Mouse (Mus musculus) embryo, embryonic 10 days (tissue): Measurements from ENCODE around the gene Tbc1d5.
A peak's percentile ranks its signal among the peaks of the same experiment; 100 is the strongest.

Experiments used
- DNase-seq: peaks from one replicate; pipeline ENCODE4 v3.0.0-alpha.2; 2015; ENCODE audit warnings: low spot score

The Tbc1d5 gene

DNA sequence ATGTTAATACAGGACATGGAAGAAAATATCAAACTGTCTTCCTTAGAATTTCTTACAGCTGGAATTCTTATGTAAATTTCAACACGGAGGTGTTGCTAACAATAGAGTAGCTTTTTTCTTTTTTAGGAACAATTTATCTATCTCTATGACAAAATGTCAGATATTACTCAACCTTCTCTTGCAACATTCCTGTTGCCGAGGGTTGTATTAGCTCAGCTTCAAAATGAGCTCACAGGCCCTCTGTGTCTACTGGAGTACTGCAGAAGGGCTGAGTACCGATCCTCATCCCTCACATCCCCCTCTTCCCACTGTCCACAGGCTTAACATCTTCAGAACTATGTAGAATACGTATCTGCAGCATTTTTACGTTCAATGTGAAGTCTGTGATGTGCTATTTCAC is 302.7 kb downstream of the Tbc1d5 start:
- DNase-seq = no peak

DNA sequence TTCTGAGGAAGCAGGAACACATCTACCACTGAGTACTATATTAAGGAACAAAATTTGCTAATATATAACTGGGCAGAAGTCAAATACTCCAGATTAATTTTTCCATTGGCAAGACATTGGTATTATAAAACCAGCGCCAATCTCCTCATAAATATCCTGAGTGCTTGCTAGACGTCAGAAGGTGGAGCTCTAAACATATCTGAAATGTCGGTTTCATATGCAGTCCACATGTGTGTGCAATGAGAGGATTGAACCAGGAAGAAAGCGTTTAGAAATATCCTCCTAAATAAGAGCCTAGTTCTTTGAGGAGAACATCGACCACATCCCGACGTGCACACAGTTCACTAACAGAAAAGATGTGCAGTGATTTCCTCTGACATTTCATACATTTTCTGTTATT is 305.1 kb downstream of the Tbc1d5 start:
- no peak for DNase-seq

DNA sequence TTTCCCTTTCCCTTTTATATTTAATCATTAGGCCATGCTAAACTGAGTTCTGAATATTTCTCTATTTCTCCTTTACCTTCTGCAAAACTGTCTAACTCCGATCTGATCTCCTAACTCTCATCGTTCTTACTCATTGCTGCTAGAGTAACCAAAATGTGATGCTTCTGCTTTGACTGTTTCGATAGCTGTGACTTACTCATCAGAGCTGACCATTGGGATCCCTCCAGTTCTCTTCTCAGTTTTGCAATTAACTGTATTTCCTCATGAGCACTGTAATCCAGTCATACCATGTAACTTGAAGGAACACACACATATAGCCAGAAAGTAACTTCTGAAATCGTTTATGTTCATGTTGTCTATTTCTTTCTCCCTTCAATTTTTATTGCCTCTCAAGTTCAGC is 306.6 kb downstream of the Tbc1d5 start:
- DNase-seq = no peak

DNA sequence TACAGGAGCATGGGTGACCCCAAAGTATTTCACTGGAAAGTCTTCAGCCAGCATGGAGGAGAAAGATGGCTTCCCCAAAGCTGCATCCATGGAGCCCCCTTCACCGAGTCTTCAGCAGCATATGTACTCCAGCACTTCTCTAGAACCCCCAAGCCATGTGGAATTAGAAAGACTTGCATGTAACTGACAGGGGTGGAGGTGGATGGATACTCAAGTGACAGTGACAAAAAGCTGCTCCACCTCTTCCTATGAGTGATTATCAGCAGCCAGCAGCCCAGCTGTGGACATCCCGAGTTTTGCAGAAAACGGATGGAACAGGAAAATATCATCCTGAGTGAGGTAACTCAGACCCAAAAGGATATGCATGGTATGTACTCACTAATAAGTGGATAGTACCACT is 311.9 kb downstream of the Tbc1d5 start:
- DNase-seq = no peak

DNA sequence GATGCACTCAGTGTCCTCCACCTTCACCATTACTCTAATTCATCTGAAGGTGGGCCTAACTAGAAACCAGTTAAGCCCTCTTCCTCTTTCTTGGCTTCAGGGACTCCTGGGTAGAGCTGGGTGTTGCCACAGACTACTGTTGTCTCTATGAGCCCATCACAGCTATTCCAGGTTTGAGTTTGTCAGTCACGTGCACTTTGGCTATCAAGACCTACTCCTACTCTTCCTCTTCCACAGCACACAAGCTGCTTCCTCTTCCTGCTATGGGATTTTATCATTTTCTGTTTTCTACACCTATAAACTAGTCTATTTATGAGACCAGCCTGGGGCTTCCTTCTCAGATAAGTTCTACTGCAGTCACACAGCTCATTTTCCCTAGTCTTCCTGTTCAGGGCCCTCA is 314.4 kb downstream of the Tbc1d5 start:
- DNase-seq = no peak

DNA sequence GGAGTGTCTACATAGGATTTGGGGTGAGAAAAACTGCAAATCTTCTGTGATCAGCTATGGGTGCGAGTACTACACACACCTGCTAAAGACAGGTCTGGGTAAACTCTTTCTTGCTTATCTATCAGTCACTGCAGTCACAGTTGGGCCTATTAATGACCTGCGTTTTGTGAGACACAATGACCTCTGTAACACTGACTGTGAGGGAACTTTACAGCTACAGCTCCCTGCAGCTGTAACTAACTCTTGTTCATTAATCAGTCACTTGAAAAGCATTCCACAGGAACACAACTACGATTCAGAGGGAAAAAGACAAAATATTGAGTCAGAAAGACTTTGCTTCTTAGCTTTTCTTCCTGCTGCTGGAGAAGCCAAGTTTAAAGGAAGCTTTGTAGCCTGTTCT is 325.9 kb downstream of the Tbc1d5 start:
- peak; percentile 48 for DNase-seq

DNA sequence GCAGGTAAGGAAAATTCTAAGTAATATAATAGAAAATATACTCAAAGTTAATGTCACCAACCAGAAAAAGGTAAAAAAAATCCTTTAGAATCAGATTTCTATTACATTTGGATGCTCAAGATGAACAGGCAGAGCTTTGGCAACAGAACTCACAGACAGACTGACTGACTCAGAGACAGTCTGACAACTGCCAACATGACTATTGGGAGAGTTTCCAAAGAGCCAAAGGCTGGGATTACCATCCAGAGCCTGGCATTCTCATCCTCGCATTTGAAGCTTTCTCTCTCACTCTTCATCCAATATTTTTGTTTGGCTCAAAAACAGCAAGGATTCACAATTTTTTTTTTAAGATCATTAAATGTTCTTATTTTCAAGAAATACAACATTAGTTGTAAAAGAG is 327.8 kb downstream of the Tbc1d5 start:
- no peak for DNase-seq

DNA sequence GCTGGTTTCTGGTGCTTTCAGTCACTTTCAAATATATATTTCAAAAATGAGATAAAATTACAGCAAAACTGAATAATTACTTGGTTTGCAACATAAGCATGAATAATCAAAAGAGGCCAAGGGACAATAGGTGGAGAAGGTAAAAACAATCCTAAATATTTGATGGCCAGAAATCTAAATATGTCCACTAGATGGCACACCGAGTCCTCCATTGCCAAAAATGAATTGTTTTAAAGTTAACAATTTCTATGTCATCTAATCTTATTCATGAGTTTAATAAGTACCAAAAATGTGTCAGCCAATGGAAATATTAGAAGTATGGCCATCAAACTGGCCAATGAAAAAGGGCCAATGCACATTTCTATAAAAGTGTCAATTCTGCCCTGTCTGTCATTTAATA is 365.1 kb downstream of the Tbc1d5 start:
- peak; percentile 11 for DNase-seq

DNA sequence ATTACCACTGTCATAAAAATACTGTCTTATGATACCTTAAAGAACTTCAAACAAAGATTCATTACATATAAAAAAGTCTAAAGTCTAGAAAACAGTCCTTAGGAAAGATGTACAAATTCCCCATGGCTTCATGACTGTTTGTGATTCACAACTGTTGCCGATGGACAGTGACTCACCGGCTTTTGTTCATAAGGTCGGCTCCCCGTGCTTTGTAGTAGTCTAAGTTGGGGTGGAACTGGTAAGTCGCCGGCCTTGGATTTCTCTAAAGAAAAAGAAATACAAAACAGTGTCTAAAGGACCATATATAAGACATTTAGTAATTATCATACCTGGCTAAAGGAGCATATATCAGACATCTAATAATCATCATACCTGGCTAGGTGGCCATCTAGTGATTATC is 365.6 kb downstream of the Tbc1d5 start:
- DNase-seq = no peak

DNA sequence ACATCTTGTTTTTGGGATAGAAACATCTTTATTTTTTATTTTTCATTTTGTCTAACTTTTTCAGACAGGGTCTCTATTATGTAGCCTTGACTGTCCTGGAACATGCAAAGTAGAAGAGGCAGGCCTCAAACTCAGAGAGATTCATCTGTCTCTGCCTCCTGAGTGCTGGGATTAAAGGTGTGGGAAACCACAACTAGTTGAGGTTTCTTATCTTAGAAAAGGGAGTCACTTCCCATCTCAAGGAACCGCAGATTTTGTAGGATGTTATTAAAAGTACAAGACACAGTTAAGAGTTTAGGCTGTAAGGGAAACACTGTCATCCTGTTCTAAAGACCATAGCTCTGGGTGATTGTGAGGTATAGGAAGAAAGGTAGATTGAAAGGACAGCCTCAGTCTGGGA is 373.5 kb downstream of the Tbc1d5 start:
- no peak for DNase-seq

DNA sequence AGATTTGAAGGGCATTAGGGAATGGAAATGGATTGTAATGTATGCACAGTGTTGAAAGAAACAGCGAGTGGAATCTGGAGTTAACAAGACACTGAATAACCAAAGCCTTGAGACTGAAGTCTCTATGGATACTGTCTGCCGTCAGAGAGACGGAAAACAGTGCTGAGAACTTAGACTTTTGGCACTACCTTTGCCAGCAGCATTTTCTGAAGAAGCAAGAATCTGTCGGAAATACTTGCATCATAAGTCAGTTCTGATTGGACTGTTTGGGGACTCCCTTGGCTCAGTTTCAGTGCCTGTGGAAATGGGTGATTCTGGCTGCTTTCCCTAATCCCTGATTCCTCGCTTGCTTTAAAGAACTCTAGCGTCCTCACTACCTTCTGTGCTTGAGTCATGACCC is 375.9 kb downstream of the Tbc1d5 start:
- no peak for DNase-seq

DNA sequence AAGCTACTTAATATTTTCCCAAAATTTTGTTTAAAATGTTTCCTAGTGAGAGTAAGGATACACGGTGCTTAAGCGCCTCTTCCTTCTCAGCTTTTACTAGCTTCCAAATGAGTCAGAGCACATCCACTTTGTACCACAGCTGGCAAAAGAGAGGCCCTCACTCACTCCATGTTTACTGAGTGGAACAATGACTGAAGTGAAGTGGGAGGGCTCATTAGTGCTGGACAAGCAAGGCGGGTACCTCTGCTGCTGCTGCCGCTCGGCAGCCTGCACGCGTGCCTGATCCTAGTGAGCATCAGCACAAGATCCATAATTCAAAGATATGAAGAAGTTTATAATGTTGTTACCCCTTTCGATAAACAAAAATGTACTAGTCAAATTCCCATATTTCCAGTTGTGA is 376.8 kb downstream of the Tbc1d5 start:
- no peak for DNase-seq

DNA sequence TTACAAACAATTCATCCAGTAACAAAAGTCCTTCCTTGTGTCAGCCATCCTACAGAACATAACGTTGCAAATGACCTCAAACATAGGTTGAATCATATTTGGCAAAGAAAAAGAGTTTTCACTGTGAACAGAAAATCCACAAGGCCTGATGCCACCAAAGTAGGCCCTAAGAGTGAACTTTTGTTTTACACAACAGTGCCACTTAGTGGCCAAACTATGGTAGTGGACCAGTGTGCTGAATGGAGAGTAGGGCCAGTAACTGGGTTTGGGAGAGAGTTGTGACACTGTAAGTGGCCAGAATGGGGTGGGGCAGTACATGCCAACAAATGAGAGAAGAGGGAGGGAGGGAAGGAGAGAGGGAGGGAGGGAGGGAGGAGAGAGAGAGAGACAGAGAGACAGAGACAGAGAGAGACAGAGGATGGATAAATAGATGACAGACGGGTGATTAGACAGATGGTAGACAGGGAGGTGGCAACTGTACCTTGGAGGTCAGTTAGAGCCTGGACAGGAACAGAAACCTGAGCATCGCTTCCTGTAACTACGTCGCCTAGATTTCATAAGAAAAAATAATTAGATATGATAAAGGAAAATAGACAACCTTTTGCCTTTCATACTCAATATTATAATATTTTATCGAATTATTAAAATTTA is 383.6 kb downstream of the Tbc1d5 start:
- peak; percentile 85 for DNase-seq

DNA sequence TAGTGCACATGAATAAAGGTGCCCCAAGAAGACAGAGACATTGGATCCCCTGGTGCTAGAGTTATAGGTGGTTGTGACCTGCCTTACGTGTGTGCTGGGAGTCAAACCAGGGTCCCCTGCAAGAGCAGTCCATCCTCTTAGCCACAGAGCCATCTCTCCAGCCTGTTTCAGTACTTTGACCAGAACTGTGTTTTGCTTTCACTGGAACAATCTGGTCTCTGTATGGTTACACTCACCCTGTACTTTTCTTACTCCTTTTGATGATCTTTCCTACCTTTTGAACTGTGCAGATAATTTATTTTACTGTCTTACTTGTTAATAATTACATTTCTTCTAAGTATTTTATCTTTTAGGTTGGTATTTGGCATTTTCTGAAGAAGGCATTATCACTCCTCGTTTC is 387.5 kb downstream of the Tbc1d5 start:
- no peak for DNase-seq

DNA sequence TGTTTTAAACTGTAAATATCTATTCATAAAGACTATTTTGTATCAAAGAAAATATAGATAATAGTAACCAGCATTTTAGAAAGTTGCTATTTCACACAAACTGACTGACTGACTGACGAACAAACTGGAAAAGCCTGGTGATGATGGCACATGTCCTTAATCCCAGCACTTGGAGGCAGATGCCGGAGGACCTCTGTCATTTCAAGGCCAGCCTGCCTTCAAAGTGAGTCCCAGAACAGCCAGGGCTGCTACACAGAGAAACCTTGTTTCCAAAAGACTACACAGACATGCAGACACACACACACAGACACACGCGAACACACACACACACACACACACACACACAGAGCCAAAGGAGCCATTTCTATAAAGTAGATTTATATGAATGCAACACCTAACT is 390.3 kb downstream of the Tbc1d5 start:
- no peak for DNase-seq

DNA sequence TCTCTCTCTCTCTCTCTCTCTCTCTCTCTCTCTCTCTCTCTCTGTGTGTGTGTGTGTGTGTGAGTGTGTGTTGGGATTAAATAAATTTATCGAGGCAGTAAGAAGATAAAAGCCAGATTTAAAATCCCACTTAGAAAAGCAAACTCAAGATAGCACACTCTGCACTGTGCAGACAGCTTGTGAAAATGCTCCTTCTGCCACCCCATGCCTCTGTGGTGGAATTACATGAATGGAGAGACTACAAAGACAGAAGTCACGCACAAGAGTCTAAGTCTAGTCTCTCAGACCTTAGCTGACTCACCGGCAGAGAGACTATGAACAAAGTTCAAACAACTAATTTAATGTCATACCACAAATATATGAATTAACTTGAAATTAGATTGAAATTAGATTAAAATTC is 403.9 kb downstream of the Tbc1d5 start:
- DNase-seq = no peak

DNA sequence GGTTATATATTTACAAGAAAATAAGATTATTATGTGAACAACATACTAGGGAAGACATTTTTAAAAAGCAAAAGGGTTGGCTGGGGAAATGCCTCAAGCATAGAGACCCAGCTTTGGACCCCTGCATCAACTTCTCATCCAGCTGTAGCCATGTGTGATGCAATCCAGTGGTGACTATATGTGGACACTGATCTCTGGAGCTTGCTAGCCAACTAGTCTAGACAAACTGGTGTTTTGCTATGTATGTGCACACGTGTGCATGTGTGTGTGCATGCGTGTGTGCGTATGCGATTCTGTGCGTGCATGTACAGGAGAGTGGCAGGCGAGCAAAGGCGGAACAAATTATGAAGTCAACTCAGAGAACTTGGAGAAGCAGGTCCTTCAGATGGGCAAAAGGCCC is 414.8 kb downstream of the Tbc1d5 start:
- DNase-seq = no peak

DNA sequence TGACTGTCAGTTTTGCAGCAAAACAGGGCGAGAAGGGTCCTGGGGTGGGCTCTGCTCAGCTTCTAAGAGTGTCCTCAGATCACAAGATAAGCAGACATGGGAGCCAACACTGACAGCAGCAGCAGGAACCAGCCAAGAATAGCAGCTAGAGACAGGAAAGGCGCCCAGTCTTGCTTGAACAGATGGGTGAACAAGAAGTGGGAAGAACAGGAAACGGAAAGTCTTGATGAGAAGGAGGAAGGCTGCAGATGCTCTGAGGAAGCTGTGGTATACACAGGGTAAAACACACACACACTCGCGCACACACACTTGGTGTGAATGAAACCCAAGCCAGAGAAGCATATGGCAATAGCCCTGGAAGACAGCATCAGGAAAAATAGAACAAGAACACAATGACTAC is 415.7 kb downstream of the Tbc1d5 start:
- DNase-seq = no peak

DNA sequence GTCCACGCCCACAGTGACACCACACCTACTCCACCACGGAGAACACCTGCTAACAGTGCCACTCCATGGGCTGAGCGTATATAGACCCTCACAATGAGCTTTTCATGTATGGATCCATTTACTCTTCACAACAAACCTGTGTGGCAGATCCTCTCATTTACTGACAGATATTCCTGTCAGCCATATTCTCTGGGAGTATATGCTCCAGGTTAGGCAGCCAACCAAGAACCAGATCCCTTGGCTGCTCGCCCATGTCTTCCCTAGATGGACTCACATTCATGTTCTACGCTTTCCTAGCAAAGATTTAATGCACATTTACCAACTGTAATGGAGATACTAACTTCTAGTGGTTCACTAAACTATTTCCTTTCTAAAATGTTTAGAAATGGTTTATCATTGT is 416.9 kb downstream of the Tbc1d5 start:
- no peak for DNase-seq

DNA sequence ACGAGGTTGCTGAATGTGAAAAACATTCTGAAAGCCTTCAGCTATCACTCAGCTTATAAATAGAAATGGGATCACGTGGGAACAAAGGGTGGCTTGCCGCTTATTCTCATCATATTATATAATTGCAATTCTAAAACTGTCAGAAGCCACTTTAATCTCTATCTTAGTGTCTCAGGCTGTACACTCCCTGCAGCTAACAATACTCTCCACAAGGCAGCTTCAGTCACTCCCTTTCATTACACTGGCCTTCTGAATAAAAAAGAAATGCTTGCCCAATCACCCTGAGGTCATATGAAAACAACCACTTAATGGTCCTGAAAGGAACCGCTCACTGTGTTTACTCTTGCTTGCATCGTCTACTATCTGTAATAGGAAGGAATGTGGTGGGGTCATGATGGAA is 418.1 kb downstream of the Tbc1d5 start:
- no peak for DNase-seq

DNA sequence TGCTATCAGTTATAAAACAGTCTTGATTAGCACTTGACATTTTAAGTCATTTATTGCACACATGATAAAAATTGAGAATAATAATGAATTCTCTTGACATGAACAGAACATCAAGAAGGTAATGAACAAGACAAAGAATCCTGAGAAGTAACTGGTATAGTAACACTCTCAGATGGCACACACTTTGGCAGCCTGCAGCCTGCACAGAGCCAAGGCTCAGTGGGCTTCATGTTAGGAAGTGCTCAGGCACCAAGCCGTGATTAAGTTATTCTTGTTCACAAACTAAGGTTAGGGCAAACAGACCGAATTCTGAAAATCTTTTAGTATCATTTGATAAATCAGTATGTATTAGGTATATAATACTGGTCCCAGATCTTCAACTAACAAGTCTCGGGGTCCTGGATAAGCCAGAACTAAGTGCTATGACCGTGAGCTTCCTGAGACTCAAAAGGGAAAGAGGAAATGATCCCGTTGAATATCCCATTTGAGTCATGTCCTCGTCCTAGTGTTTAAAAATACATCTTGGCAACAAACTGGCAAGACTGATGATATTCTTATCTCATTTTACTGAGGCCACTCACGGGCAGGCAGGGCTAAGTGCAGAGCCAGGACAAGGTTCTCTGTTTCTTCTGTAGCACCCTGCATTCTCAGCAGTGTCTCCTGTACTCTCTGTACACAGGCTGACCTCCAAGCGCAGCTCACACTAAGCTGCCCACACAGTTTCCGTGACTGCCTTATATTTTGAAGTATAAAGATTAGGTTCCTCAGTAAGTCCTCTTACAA is 425.6 kb downstream of the Tbc1d5 start:
- no peak for DNase-seq

DNA sequence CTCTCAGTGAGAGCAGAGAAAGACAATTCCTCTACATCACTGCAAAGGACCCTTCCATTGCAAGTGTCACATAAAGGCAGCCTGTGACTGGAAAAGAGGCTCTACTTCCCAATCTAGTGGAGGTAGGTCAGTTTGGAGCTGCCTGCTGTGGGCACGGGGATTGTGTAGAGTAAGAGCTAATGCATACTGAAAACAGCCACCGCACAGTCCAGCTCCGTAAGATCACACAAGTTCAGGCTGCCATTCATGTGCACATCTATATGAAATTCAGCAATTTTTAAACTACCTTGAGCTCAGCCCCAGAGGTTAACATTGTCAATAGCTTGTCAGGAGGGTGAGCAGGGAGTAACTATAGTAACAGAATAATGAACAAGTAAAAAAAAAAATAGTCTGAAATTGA is 426.4 kb downstream of the Tbc1d5 start:
- no peak for DNase-seq

DNA sequence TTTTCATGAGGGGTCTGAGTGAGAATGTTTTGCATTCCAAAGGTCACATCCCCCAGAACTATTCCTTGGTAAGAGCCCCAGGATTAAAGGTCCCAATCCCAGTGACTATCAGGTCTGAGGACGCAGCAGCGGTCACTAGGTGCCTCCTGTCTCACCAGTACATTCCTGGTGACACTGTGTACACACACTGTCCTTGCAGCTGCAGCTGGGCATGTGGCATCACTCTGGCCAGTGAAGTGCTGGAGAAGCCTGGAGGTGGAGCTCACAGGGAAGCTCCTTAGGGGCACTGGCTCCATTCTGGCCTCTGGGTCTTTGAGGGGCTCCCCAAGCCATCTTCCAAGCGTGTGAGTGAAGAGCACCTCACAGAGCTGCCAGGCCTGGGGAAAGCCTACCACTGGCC is 427.2 kb downstream of the Tbc1d5 start:
- no peak for DNase-seq

DNA sequence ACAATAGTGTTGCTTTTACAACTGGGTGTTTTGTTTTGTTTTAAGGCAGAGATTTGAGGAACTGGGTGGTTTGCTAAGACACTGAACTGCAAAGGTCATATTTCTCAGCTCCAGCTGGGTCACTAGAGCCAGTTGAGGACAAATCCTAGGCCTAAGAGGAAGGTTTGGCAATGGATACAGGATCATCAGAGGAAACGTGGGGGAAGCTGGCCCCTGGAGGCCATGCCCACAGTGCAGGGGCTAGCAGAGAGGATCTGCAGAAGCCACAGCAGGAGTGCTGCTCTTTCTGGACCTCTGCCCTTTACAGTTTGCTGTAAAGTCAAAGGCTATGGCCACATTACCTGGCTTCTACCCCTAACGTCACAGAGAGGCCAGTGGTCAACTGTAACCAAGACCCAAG is 428.3 kb downstream of the Tbc1d5 start:
- no peak for DNase-seq
